Mouse (Mus musculus): Measurements from ENCODE around the gene Amd1.
A peak's percentile ranks its signal among the peaks of the same experiment; 100 is the strongest.

Amd1 gene

DNA sequence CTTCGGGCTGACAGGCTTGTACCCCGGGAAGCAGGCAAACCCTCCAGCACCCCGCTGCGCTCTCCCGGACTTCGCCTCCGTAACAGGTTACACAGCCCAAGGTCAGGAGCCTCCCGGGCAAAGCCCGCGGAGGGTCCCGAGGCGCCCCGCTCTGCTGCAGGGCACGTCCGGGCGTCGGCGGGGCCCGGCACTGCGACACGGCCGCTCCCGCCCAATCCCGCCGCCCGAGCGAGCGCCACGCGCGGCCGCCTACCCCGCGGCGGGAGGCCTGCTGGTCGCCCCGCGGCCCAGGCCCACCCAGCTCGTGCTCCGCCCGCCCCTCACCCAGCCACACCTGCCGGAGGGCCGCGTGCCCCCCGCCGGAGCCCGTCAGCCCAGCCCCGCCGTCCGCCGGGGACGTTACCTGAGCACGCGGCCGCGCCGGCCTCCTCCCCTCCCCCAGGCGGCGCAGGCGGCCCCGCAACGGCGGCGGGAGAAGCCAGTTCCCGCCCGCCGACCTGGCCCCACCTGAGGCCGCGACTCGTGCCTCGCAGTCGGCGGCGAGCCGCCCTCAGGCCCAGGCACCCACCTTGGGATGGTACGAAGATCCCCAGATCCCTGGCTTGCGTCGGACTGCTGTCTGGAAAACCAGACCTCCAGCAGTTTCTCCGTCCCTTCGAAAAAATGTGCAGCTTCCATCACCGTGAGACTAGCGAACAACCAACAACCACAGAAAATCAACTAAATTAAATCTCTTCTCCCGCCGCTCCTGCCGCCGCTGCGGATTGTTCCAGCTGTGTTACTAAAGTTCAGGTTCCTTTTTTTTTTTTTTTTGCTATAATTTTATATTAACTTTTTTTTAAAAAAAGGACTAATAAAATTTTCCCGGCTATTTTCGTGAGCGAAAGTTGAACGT, 558 bp downstream of the Amd1 start:
- DNase-seq: peak; percentile 69

DNA sequence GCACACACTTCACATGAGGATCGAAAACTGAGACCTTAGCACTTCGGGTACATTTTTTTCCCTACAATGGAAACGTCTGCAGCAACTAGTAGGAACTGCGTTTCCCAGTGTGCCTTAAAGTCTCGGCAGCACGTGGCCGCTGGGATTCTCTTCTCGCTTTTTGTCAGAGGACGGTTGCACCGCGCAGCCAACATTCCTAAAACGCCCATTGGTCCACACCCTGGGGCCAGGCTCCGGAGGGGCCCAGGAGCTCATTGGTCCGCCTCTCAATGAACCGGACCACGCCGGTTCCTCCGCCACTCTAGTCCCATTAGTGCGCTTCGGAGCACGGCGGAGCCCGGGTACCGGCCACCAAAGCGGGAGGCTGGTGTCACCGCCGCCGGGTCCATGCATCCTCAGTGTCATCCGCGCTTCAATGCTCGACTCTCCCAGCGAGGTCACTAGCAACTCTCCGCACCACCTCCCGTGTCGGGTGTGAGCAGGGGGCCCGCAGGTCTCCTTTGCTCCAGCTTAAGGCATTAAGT, 1.3 kb downstream of the Amd1 start:
- DNase-seq: peak; percentile 95

DNA sequence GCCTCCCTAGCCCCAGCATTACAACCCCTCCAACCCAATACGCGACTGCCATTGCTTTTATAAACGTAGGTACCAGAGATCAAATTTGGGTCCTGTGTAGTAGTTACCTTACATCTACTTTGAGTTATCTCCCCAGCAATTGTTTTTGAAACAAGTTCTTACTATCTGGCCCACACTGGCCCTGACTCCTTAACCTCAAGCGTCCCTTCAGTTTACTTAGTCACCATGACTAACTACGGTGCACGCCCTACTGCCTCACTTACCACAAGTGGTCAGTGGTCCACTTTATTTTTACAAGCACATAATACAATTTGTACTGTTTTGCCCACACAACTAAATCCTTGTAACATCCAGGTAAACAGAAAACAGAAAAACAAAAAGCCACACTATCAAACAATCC, 9.3 kb downstream of the Amd1 start:
- no peak for DNase-seq

DNA sequence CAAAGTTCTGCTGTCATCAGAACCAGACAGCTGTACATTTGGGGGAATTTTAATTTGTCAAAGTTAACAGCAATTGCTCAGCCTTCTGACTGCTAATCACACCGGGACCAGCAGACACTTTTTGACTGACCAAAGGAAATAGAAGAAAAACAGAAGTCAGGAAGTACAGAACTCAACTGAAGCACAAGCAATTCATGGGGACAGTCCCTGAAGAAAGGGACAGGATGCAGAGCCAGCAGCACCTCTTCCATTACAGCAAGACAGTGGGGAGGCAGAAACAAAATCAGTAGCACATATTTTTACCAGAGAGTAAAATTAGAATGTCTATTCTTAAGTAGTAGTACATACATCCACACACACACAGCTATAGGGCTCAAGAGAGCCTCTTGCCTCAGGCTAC, 15.2 kb downstream of the Amd1 start:
- DNase-seq: no peak

DNA sequence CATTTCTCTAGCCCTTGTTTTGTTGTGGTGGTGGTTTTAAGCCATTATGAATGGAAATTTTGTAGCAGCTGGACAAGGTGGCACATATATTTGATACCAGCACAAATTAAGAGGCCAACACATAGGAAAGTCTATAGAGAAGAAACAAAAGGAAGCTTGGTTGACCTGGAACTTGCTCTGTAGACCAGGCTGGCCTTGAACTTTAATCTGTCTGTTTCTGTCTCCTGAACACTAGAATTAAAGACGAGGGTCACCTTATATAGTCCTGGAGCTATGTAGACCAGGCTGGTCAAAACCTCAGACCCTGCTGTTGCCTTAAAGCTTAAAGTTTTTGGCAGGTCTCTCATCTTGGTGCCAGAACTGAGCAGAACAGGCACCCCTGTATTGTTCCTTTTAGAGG, 16.4 kb downstream of the Amd1 start:
- no peak for DNase-seq

DNA sequence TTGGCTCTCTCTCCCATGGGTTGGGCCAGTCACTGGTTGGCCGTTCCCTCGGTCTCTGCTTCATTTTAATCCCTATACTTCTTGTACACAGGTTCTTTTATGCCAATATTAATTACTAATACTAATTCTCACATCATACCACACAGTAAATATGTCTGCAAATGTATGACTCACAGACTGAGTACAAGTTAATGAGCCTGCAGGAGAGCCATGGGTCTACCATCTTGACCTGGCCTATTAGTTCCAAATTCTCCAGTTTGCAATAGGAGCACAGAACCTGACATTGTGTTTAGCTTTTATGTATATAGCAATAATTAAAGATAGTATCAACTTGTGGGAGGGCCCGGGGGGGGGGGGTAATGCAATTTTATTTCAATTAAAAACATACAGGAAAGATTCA, 17.0 kb downstream of the Amd1 start:
- DNase-seq: no peak

DNA sequence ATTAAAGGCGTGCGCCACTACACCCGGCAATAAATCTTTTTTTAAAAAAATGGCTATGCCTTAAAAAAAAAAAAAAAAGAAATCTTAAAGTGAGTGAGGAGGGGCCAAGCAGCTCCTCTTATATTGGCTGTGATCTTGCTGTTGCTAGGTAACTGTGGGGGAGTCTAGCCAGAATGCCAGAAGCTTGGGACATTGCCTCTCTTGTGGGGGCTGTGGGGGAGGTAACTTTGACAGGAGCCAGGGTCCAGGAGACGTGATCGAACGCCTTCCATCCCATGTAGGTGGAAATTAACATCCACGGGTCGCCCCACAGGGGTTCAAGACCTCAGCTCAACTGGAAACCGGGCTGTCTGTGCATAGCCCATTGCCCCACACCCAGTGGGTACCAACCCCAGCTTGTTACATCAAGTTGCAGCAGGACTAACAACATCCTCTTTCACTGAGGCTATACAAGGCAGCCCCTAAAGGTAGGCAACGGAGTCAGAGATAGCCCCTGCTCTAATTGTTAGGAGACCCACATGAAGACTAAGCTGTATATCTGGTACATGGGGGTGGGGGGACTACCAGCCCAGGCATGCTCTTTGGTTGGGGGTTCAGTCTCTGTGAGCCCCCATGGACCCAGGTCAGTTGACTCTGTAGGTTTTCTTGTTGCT, 17.7 kb downstream of the Amd1 start:
- no peak for DNase-seq

DNA sequence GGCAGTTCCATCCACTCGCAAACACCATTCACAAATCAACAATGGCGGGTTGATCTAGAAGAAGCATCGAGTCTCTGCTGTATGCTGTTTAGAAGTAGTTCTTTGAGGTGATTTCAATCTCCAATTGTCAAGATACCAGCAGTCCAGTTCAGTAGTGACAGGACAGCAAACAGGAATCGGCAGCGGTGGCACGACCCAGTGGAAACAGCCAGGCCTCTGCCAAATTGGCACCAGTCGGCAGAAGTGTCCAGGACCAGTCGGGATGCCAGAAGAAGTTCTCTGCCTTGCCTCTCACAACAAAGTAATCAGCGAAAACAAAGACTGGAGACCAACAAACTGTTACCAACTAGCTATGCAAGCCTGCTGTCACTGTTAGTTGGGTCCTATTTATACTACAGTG, 18.4 kb downstream of the Amd1 start:
- no peak for DNase-seq

DNA sequence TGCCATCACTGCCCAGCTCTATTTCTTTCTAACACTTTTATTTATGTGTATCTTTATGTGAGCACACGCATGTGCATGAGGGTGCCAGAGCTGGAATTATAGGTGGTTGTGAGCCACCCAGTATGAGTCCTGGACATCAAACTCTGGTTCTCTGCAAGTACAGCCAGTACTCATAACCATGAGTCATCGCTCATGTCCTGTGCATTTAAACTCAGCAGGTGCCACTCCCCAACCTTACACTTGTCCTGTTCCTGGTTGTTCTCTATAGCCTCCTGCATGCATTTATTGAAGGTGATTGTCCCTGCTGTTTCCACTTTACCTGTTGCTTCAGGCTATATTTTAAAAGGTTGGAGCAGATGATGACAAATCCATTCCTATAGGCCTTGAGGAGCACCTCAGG, 20.4 kb downstream of the Amd1 start:
- DNase-seq: no peak

DNA sequence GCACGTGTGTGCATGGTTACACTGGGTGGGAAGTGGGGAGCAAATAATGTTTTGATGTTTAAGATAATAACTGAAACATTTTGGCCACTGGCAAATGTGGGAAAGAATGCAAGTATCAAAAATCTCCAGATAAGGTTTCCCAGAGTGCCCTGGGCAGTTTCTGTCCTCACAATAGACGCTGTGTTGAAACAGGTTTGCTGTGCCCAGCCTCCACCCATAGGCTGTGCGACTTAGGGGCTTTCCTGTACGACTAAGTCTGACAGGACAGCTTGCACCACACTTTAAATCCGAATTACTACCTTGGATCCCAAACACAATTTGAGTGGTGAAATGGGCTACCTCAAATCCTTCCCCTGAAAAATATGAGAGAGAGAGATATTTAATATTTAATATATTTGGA, 23.7 kb downstream of the Amd1 start:
- DNase-seq: no peak

DNA sequence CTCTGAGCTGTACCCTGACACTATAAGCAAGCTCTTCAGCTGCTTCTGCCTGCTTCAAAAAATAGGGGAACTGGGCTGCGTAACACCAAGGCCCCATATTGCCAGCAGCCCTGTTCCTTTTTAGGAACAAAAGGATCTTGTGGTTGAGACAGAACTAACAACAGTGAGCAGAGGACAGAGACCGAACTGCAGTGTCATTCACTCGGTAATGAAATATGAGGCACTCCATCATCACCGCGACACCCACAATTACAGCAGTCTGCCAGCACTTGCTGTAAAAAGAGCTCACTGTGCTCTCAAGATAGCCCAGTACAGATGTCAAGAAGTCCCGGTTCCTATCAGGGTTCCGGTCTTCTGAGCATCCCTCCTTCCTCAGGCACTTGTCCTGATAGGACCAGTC, 26.0 kb downstream of the Amd1 start:
- DNase-seq: no peak

DNA sequence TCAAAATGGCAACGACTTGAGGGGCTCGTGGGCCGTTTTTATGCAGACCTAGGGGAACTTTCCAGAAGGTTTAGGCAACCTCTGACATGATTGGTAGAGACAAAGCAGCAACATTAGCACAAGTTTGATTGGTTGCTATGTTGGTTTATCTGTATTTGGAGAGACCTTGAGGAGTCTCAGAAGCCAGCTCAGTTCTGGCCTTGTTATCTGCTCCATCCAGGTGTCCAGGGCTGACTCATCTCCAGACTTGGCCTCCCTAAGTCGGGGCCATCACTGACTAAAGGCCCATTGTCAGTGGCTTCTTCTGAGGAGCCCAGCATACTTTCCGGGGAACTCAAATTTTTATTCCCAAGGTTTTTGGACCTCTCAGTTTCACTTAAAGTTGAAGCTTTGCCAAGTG, 28.0 kb downstream of the Amd1 start:
- DNase-seq: no peak

DNA sequence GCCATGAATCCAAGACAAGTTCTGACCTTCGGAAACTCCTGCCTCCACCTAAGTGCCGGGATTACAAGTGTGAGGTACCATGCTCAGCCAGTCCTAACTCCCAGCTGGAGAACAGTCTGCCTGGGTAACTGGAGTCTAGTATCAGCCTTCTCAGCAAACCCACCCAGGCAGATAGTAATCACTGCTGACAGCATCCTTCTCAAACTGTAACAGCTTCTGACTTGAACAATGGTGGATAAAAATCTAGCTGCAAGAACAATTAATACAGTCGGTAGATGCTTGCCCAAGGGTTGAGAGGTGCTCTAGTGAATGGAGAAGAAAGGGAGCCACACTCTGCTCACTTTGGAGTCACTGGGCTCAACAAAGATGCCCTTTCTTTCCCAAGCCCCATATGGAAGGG, 30.8 kb downstream of the Amd1 start:
- DNase-seq: no peak

DNA sequence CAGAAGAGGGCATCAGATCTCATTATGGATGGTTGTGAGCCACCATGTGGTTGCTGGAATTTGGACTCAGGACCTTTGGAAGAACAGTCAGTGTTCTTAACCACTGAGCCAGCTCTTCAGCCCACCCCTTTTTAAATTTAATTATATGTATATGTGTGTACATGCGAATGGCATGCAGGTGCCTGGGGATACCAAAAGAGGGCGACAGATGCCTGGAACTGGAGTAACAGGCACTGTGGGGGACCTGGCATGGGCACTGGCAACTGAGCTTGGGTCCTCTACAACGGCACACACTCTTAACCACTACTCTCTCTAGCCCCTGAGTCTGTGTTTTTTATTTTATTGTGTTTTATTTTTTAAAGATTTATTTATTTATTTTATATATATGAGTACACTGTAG, 37.1 kb downstream of the Amd1 start:
- no peak for DNase-seq

DNA sequence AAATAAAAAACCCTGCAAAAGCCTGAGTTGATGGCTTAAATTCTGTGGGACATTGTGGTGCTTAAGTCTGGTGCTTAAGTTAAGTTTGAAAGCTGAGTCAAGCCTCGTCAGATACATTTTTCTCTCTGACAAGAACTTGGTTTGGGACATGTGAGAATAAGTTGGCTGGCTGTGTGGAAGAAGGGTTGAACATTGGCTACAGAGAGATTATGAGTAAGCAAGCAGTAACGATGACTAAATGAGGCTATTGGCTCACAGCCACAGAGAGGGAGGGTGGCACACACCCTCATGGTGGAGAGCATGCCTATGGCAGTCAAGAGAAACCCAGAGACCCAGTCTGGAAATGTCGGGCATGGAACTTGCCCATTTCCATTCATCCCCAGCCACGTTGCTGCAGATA, 38.3 kb downstream of the Amd1 start:
- DNase-seq: no peak

DNA sequence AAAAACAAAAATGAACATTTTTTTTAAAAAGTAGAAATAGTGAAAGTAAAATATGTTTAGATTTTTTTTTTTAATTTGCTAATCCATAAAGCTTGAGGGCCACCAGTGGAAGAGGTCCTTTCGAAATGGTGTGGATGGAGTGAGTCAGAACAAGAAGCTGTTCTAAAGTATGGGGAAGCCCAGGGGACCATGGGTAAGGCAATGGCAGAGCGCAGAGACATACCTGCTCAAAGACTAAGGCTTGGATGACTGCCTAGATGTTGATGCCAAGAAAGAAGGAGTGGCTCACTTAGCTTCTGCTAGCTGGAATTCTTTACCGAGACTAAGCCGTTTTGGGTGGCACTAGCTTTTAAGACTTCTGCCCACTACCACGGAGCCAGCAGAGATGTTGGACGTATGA, 39.8 kb downstream of the Amd1 start:
- no peak for DNase-seq

DNA sequence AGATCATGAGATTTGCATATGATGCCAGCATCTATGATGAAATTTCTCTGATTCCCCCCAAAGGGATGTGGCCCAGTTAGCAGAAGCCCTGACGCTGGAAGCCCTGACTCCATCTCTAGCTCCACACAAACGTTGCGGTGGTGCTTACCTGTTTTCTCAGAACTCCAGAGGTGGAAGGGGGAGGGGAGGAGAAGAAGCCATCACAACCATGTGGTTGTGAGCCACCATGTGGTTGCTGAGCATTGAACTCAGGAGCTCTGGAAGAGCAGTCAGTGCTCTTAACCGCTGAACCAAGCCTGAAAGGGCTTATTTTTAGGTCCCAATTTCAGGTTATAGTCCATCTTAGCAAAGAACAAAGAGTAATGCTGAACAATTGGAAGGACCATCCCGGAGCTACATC, 41.7 kb downstream of the Amd1 start:
- no peak for DNase-seq

DNA sequence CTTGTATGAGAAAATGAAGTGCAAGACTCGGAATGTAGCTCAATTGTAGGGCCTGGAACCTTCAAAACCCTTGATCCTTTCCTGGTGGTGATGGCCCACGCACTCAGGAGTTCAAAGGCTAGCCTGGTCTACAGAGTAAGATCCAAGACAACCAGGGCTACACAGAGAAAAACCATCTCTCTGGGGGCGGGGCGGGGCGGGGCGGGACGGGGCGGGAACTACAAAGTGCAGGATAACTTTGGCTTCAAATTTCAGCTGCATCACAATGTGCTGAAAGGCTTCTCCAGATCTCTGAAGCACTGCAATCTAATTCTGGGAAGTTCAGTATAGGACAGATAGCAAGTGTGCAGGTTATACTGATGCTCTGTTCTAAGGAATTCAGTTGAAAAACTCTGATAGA, 42.4 kb downstream of the Amd1 start:
- DNase-seq: peak; percentile 22

DNA sequence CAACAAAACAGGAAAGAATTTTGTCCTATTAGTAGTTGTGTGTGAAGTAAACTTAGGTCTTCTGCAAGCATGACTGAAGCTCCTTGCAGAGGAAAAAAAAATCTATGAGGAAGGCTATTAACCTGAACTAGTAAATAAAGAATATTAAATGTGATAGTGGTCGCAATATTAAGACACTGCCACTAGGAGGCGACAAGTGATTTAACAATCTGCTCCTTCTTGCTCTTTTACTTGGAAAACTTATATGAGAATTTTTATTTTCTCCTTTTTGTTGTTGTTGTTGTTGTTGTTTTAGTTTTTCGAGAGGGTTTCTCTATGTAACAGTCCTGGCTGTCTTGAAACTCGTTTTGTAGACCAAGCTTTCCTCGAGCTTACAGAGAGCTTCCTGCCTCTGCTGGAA, 43.0 kb downstream of the Amd1 start:
- DNase-seq: peak; percentile 66

DNA sequence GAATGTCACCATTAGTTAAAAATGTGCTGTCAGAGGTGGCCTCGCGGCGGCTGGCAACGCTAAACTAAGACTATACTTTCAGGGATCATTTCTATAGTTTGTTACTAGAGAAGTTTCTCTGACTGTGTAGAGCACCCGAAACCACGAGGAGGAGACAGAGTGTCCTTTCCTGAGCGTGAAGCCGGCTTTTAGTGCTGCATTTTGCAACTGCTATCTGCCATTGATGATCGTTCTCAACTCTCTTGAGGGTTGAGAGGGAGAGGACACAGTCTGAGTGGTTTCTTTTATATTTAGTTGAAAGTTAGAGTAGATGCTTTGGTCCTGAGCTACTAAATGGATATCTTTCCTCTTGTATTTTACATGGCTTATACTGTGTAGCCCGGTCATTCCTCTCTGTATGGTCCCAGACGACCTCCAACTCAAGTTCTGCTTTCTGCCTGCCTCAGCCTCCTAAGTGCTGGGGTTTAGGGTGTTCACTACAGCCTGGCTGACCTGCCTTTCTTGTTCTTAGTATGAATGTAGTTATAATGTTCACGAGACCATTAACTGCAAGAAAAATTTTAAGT, 43.5 kb downstream of the Amd1 start:
- peak; percentile 94 for DNase-seq

DNA sequence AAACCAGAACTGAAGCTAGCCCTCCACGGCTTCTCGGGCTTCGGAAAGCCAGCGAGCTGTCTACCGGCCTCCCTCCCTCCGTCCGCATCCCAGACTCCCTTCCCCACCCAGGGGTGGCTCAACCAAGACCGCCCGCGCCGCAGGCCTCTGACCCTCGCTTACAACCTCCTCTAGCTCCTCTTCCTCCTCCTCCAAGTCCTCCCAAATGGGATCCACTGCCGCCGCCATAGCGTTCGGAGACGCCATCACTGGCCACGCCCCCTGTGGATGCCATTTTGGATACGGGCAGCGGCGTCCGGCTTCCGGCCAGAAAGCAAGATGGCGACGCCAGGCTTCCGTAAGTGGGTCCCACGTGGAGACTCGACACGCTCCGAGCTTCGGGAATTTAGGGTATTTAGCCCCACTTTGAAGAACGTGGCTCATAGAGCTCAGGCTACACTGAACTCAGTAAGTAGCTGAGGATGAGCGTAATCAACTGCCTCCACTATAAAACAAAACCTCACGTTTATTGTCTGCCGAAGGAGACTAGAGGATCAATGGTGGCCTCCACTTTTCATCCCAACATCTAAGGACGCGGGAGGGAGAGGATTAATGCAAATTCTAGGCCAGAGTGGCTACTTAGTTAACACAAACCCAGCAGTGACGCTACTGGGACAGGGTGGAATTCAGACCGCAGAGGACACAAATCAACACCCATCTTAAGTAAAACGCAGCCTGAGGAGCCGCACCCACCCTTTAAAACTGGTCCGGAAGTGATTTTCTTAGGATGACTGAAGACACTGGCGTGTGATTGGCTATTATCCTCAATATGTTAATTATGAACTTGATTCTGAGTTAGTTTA, 44.4 kb downstream of the Amd1 start, which contains the start of gene Gtf3c6:
Gtf3c6 (minus strand) TSS at position 695 of the 842 bp plus-strand sequence.
- peak; percentile 98 for DNase-seq

DNA sequence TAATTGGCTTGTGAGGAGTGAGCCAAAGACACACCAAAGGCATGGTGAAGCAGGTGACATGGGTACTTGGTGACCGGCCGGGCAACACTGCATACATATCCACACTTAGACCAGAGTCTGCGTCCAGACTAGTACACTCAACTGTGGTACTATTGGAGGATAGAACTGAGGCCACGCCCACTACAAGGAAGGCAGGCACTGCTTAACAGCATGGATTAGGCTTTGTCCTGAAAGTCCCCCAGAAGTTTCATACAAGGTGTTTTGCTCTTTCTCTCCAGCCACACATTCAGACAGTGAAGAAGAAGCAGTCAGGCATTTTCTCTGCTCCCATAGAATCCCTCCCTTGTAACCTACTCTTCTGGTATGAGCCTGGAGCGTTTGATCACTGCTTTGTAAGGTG, 45.3 kb downstream of the Amd1 start:
- DNase-seq: peak; percentile 87

DNA sequence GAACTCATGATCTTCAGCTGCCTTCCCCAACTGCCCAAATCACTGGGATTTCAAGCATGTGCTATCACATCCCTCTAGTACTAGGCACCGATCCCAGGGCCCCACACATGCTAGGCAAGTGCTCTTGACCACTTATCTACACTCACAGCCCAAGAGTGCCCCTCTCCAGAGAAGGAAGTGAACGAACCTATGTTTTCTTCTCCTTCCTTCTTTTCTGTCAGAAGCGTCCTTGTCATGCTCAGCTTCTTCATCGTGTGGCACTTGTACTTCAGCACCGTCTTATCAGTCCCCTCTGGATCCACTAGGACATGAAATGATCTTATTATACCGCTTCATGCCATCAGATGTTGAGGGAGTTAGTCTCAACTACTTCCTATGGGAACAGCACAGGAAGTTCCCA, 51.0 kb downstream of the Amd1 start:
- no peak for DNase-seq
